Mouse (Mus musculus): ENCODE results near the gene Arid3a.

DNA sequence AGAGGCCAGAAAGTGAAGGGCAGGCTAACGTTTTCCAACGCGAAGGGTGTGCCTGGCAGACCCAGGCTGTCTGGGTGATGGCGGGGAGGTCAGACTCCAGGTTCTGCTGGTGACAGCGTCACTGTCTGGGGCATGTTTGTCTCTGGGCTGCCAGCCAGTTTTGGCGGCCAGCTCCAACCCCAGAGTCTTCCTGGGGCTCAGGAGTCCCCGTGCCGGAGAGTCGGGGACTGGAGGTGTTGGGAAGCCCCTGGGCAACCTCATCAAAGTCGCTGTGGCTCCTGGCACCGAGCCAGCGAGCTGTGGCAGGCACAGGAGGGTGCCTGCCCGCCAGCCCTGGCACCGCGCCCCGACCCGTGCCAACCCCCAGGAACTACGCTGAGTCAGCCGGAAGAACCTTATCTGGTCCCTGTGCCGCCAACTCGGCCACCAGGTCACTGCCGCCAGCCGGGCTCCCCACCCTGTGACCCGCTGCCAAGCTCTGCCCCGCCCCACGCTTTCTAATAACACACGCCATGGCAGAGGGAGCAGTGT is 10.1 kb downstream of the Arid3a start:
- TF ChIP-seq CTCF (IDR thresholded peaks at IDR 0.05; ENCODE audit: low read depth, low read length) (no peak), EP300 (IDR thresholded peaks at IDR 0.05; ENCODE audit: insufficient read depth, low read depth, low read length) (no peak)
